Mouse (Mus musculus) small intestine, adult 2 months (tissue): ENCODE results near the gene Tmem211.

Experiments
- CTCF ChIP-seq: fragments of 200-500 bp; IDR thresholded peaks from 2 replicates; pipeline ENCODE4 v1.5.1; 2012; ENCODE audit warnings: low read depth, mild to moderate bottlenecking, control low read depth, inconsistent platforms, low read length, moderate library complexity, mixed read lengths; ENCODE audit not compliant: insufficient replicate concordance, insufficient read length; ENCODE audit errors: extremely low read depth
- POLR2A ChIP-seq: fragments of 200-500 bp; IDR thresholded peaks from 2 replicates; pipeline ENCODE4 v1.6.1; 2012; ENCODE audit warnings: low read depth, mild to moderate bottlenecking, control low read depth, inconsistent platforms, low read length, moderate library complexity

DNA sequence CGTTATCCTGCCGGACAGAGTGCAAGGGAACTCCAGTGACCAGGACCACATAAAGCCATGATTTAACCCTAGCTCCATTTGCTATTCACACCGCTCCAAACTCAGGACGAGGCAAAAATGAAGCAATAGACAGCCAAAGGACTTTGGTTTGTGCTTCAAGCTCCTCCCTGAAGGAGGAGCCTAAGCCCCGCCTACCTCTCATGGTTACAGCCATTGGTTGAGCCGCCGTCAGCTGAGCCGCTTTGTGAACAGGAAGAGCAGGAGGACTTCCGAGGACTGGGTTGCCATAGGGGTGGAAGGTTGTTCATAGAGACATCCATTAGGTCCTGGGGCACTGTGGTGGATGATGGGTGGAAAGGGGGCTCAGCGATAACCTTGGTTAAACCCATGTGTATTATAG is 49.1 kb downstream of the Tmem211 start:
- TF ChIP-seq CTCF: no peak
- TF ChIP-seq POLR2A: no peak
